Mouse (Mus musculus) left cerebral cortex, adult 8-10 months (tissue): ENCODE data around the gene Fry. TPM values are rescaled to one million over a fixed set of nuclear protein-coding genes. Genes with fewer than 3 reads are reported as not detected.

Source experiments
- DNase-seq, 2 experiments: peaks; one replicate each; pipeline ENCODE4 v3.0.0; 2022; ENCODE audit warnings: low spot score in 2 of 2
- total RNA-seq, 4 experiments: library from RNA; stranded (reverse); gene quantifications; 2 replicates each; pipeline ENCODE4 v1.2.4; 2022

The Fry gene
- total RNA-seq, 4 experiments from 2014 or later, result 162 to 210 (median 176) TPM

GRCm38 (mm10) chr5:150128432-150128831 is 10.0 kb downstream of the Fry start:
- DNase-seq, result no peak

GRCm38 (mm10) chr5:150130144-150130543 is 11.7 kb downstream of the Fry start:
- DNase-seq, result no peak

GRCm38 (mm10) chr5:150131166-150131565 is 12.7 kb downstream of the Fry start:
- DNase-seq, result no peak

- DNase-seq, result no peak
These were observed 16.2 kb downstream of the Fry start for GRCm38 (mm10) chr5:150134651-150135050.

- DNase-seq, result no peak
These were observed 17.1 kb downstream of the Fry start for GRCm38 (mm10) chr5:150135529-150135928.

GRCm38 (mm10) chr5:150137772-150138451 is 19.5 kb downstream of the Fry start:
- DNase-seq, result no peak

GRCm38 (mm10) chr5:150140513-150140912 is 22.1 kb downstream of the Fry start:
- DNase-seq, result no peak

- no peak for DNase-seq
These were observed 27.5 kb downstream of the Fry start for GRCm38 (mm10) chr5:150145967-150146366.

GRCm38 (mm10) chr5:150146612-150147011 is 28.2 kb downstream of the Fry start:
- no peak for DNase-seq

GRCm38 (mm10) chr5:150149725-150150124 is 31.3 kb downstream of the Fry start:
- no peak for DNase-seq

GRCm38 (mm10) chr5:150150986-150151385 is 32.5 kb downstream of the Fry start:
- DNase-seq, result no peak

GRCm38 (mm10) chr5:150152071-150152879 is 33.8 kb downstream of the Fry start:
- DNase-seq, result peak in 1 of 2 experiments; percentile 50

- DNase-seq, result no peak
These were observed 34.4 kb downstream of the Fry start for GRCm38 (mm10) chr5:150152880-150153281.

- no peak for DNase-seq
These were observed 36.9 kb downstream of the Fry start for GRCm38 (mm10) chr5:150155388-150155787.

GRCm38 (mm10) chr5:150156063-150156786 is 37.8 kb downstream of the Fry start:
- no peak for DNase-seq

- DNase-seq, result no peak
These were observed 39.2 kb downstream of the Fry start for GRCm38 (mm10) chr5:150157682-150158081.

GRCm38 (mm10) chr5:150159151-150159550 is 40.7 kb downstream of the Fry start:
- DNase-seq, result no peak

GRCm38 (mm10) chr5:150161193-150161592 is 42.7 kb downstream of the Fry start:
- DNase-seq, result no peak

GRCm38 (mm10) chr5:150161898-150162297 is 43.5 kb downstream of the Fry start:
- no peak for DNase-seq

GRCm38 (mm10) chr5:150164671-150165070 is 46.2 kb downstream of the Fry start:
- DNase-seq, result no peak

- DNase-seq, result no peak
These were observed 48.4 kb downstream of the Fry start for GRCm38 (mm10) chr5:150166811-150167210.

- no peak for DNase-seq
These were observed 48.8 kb downstream of the Fry start for GRCm38 (mm10) chr5:150167287-150167686.
